Mouse (Mus musculus) liver, adult 2 months (tissue): ENCODE data around the gene Stn1. TPM values are rescaled to one million over a fixed set of nuclear protein-coding genes. Genes with fewer than 3 reads are reported as not detected.

Source experiments
- DNase-seq: peaks from one replicate; pipeline ENCODE4 v3.0.0-alpha.2; 2011; ENCODE audit warnings: low read depth, low spot score; ENCODE audit errors: extremely low read depth
- H3K27ac ChIP-seq: fragments of 200-500 bp; replicated peaks from 2 replicates; pipeline ENCODE4 v1.5.1; 2012; ENCODE audit warnings: low read depth, mild to moderate bottlenecking, control low read depth, inconsistent platforms, low read length; ENCODE audit not compliant: insufficient read depth
- H3K27me3 ChIP-seq: fragments of 200-500 bp; 2 replicates; pipeline ENCODE4 v1.6.1; 2012; ENCODE audit warnings: mild to moderate bottlenecking, moderate library complexity, low read length, inconsistent platforms; ENCODE audit not compliant: control insufficient read depth, insufficient read depth
- H3K36me3 ChIP-seq: fragments of 200-500 bp; 2 replicates; pipeline ENCODE4 v1.6.1; 2012; ENCODE audit warnings: low read length, inconsistent platforms; ENCODE audit not compliant: control insufficient read depth, insufficient read depth
- H3K4me1 ChIP-seq: fragments of 200-500 bp; 2 replicates; pipeline ENCODE4 v1.6.1; 2011; ENCODE audit warnings: low read length; ENCODE audit not compliant: control insufficient read depth, insufficient read depth
- H3K4me3 ChIP-seq: fragments of 200-500 bp; 2 replicates; pipeline ENCODE4 v1.5.1; 2011; ENCODE audit warnings: low read depth, mild to moderate bottlenecking, control low read depth, low read length, moderate library complexity; ENCODE audit not compliant: insufficient read depth
- H3K79me2 ChIP-seq: fragments of 200-500 bp; 2 replicates; pipeline ENCODE4 v1.6.1; 2012; ENCODE audit warnings: inconsistent platforms, mild to moderate bottlenecking, low read length, moderate library complexity; ENCODE audit not compliant: control insufficient read depth, insufficient read depth
- H3K9ac ChIP-seq: fragments of 200-500 bp; 2 replicates; pipeline ENCODE4 v1.6.1; 2012; ENCODE audit warnings: low read depth, mild to moderate bottlenecking, control low read depth, inconsistent platforms, low read length
- CTCF ChIP-seq: fragments of 200-500 bp; IDR thresholded peaks from 2 replicates; pipeline ENCODE4 v1.5.1; 2011; ENCODE audit warnings: low read depth, low read length, control low read depth
- POLR2A ChIP-seq: fragments of 200-500 bp; IDR thresholded peaks from 2 replicates; pipeline ENCODE4 v1.6.1; 2011; ENCODE audit warnings: low read length, control low read depth; ENCODE audit not compliant: insufficient read depth; ENCODE audit errors: extremely low read depth
- WGBS: fragments of 180-500 bp; shearing (Covaris S2); methylation state at CpG from one replicate; pipeline ENCODE4 v1.1.7; 2018; 5-methylcytosine and 5-hydroxymethylcytosine counted together
- polyA plus RNA-seq: library from polyadenylated mRNA; depleted of rRNA; stranded (reverse); fragments of >200 nt; gene quantifications from 2 replicates; pipeline ENCODE4 v1.2.3, GENCODE M21; 2012
- total RNA-seq: library from RNA; depleted of rRNA; stranded (reverse); fragments of >200 nt; gene quantifications from 2 replicates; pipeline ENCODE4 v1.2.3, GENCODE M21; 2014

Gene Stn1
- total and polyA plus RNA-seq, 2 experiments: 4.7 to 5.0 TPM

DNA sequence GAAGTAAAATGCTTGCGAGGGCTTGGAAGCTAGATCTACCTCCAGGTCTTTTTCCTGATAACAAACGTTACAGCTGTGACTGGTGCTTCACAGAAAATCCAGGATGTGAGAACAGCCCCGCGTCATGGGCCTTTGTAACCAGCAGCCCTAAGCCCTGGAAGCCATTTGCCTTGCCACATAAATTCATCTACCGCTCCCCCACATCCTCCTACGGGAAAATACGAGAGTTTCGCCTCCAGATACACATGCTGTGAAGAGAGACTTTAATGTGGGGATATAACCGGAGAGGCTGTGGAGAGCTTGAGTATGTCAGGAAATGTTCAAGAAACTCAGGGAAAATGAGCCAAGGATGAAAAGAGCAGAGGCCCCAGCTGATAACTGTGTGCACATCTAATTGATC, 11.9 kb upstream of the Stn1 start:
- DNase-seq: no peak
- Histone ChIP-seq H3K36me3 (no peaks in the 10 kb centered on the region), H3K27me3 (no peaks in the 10 kb centered on the region), H3K4me1 (no peaks in the 10 kb centered on the region), H3K27ac (no peak overlapping the region), H3K9ac (no peak overlapping the region), H3K79me2 (no peaks in the 10 kb centered on the region), H3K4me3 (no peak overlapping the region)
- WGBS: 92% methylated on average over 9 of the region's 9 CpGs
- TF ChIP-seq CTCF (no peak), POLR2A (no peak)

DNA sequence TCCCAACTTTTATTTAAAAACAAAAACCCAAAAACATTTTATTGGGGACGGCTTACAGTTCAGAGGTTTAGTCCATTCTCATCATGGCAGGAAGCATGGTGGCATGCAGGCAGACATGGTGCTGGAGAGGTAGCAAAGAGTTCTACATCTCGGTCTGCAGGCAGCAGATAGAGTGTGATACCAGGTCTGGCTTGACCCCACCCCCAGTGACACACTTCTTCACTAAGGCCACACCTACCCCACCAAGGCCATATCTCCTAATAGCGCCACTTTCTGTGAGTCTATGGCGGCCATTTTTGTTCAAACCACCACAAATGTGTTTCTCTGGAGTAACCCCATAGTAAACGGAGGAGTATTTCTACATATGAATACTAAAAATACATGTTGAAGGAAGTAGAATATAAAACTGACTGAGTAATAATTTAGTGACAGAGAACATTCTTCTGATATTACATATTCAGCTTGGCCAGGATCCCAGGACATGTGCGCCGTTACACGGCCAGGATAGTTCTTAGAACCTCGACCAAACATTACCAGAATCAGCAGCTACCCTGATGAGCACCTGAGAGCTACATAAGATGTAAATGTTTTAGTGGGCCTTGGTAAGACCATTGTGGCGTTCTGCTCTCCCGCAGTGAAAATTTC, 11.2 kb upstream of the Stn1 start:
- Histone ChIP-seq H3K79me2 (no peaks in the 10 kb centered on the region), H3K4me1 (no peaks in the 10 kb centered on the region), H3K4me3 (no peak overlapping the region), H3K27ac (no peak overlapping the region), H3K27me3 (no peaks in the 10 kb centered on the region), H3K9ac (no peak overlapping the region), H3K36me3 (no peaks in the 10 kb centered on the region)
- TF ChIP-seq CTCF (no peak), POLR2A (no peak)
- 95% methylated on average over 11 of the region's 11 CpGs for WGBS
- no peak for DNase-seq

DNA sequence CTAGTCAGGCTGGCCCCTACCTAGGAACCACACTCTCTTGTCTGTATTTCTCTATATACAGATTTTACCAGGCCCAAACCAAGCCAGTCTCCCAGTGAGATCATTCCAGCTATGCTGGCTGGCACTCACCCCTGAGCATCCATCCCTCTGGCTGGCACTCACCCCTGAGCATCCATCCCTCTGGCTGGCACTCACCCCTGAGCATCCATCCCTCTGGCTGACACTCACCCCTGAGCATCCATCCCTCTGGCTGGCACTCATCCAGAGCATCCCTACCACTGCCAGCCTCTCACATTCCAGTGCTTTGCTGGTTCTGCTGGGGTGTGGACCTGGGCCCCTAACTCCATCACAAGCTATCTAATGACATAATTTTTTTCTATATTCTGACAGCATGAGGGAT, 8.2 kb upstream of the Stn1 start:
- no peaks in the 10 kb centered on the region for H3K79me2 ChIP-seq
- no peak for TF ChIP-seq CTCF
- no peak for TF ChIP-seq POLR2A
- H3K27me3 ChIP-seq: no peaks in the 10 kb centered on the region
- no peak overlapping the region for H3K27ac ChIP-seq
- H3K4me1 ChIP-seq: no peaks in the 10 kb centered on the region
- no peak overlapping the region for H3K9ac ChIP-seq
- DNase-seq: no peak
- no peaks in the 10 kb centered on the region for H3K36me3 ChIP-seq
- no peak overlapping the region for H3K4me3 ChIP-seq

DNA sequence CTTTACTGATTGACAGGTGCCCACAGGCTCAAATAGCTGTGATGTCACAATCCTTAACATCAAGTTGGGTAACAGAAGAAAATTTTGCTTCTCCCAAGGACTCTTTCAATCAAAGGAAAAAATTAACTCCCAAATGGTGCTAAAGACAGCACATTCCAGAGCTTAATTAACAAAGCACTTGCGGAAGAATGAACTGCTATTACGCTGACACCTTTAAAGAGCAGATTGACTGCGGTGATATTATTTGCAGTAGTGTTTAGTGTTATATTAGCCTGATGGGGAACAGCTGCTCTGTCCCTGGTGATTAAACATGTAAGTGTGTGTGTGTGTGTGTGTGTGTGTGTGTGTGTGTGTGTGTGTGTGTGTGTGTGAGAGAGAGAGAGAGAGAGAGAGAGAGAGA, 7.7 kb upstream of the Stn1 start:
- WGBS: 88% methylated on average over 3 of the region's 3 CpGs

DNA sequence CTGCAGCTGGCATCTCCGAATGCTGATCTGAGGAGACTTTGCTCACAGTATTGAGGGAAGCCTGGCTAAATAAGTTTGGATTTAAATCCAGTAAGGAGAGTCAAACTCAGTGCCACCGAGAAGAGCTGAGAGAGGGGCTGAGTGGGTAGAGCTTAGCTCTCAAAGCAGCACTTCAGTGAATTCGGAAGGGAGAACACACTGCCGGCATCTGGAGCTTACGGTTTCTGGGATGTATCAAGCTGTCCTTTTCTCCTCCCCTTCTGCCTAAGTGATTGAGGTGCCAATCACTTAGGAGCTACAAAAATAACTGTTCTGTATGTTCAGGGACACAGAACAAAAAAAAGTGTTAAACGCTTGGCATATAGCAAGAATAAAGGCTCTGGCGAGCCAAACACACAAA, 5.1 kb upstream of the Stn1 start:
- Histone ChIP-seq H3K79me2 (no peaks in the 10 kb centered on the region), H3K36me3 (no peaks in the 10 kb centered on the region), H3K27ac (no peak overlapping the region), H3K4me1 (peaks cover 3% of the 10 kb centered on the region; the same call in 1 of the 2 replicates), H3K9ac (no peak overlapping the region), H3K4me3 (no peak overlapping the region), H3K27me3 (no peaks in the 10 kb centered on the region)
- TF ChIP-seq POLR2A (no peak), CTCF (no peak)
- WGBS: 81% methylated on average over 7 of the region's 7 CpGs
- DNase-seq: no peak

More for the DNA sequence above, 7.7 kb upstream of the Stn1 start:
- H3K79me2 ChIP-seq: no peaks in the 10 kb centered on the region
- no peak overlapping the region for H3K27ac ChIP-seq
- H3K4me3 ChIP-seq: no peak overlapping the region
- no peaks in the 10 kb centered on the region for H3K36me3 ChIP-seq
- H3K4me1 ChIP-seq: no peaks in the 10 kb centered on the region
- H3K9ac ChIP-seq: no peak overlapping the region
- H3K27me3 ChIP-seq: no peaks in the 10 kb centered on the region
- DNase-seq: no peak
- no peak for TF ChIP-seq CTCF
- TF ChIP-seq POLR2A: no peak

DNA sequence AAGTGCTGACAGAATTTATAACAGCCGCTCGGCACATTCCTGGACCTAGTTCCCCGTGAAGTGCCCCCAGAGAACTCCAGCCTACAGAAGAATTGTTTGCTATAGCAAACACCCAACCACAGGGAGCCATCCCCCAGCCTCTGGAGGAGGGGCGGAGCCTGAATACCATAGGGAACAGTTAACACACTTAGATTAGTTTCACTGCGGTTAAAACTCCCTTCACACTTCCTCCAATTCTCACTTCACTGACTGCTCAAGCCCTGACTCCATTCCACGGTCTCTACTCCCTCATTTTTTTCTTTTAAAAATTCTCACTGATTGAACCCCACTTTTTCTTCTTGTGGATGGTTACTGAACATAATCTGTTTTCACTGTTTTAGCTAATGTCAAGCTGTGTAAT, 1.5 kb upstream of the Stn1 start:
- TF ChIP-seq CTCF (no peak), POLR2A (no peak)

More for the DNA sequence above, 1.5 kb upstream of the Stn1 start:
- Histone ChIP-seq H3K4me1 (peaks cover 3% of the 10 kb centered on the region; the same call in 1 of the 2 replicates), H3K27ac (no peak overlapping the region), H3K27me3 (no peaks in the 10 kb centered on the region), H3K9ac (no peak overlapping the region), H3K79me2 (no peaks in the 10 kb centered on the region), H3K36me3 (no peaks in the 10 kb centered on the region), H3K4me3 (no peak overlapping the region)
- DNase-seq: no peak
- WGBS: 35% methylated on average over 6 of the region's 6 CpGs
